Mouse (Mus musculus) embryonic stem cell, embryonic (primary cell): ENCODE results near the gene Slc35b2.

ENCODE experiments used
- CTCF ChIA-PET, 4 experiments: fragments of 300-600 bp in 2 of 4; fragments of 350-600 bp in 2 of 4; sonication (Branson Sonifier 250); formaldehyde crosslinking; loops; one replicate each; lab custom pipeline; 2022; ENCODE audit warnings: inconsistent platforms in 2 of 4; lab: Charles Lee
- POLR2A ChIA-PET, 4 experiments: fragments of 300-600 bp in 2 of 4; fragments of 350-600 bp in 2 of 4; sonication (Branson Sonifier 250); formaldehyde crosslinking; loops; one replicate each; lab custom pipeline; 2022; ENCODE audit warnings: antibody characterized with exemption in 4 of 4, inconsistent platforms in 1 of 4; lab: Charles Lee

Slc35b2 gene

GRCm38 (mm10) chr17:45601325-45601724 lies 37.7 kb downstream of the Slc35b2 start:
- ChIA-PET POLR2A (interaction anchor here (0.5 to 18.1 kb wide), 57 partner anchors 7 to 1255 kb away, joined by 3 to 578 read pairs (median 5); partner anchors contain the start of genes Hsp90ab1 (in 4 of the 4), Aars2 (in 2 of the 4), Cdc5l (in 2 of the 4) and Mrpl14 (in 1 of the 4)), CTCF (interaction anchor here (0.5 to 3.8 kb wide), 26 partner anchors 8 to 62 kb away, joined by 3 to 35 read pairs (median 5); partner anchors contain the start of gene Slc35b2 (in 1 of the 4))

- ChIA-PET POLR2A (interaction anchor here (0.5 to 18.1 kb wide), 61 partner anchors 8 to 1255 kb away, joined by 3 to 578 read pairs (median 5); partner anchors contain the start of genes Hsp90ab1 (in 4 of the 4), Aars2 (in 2 of the 4), Cdc5l (in 2 of the 4) and Mrpl14 (in 2 of the 4)), CTCF (interaction anchor here (0.6 to 3.8 kb wide), 27 partner anchors 8 to 1514 kb away, joined by 3 to 35 read pairs (median 5); partner anchors contain the start of gene Aars2 (in 1 of the 4))
Measured at GRCm38 (mm10) chr17:45601877-45602304, 38.2 kb downstream of the Slc35b2 start, which contains the start of gene Mymx. Gene Mymx, minus strand, starts transcription at chr17:45602102.

DNA sequence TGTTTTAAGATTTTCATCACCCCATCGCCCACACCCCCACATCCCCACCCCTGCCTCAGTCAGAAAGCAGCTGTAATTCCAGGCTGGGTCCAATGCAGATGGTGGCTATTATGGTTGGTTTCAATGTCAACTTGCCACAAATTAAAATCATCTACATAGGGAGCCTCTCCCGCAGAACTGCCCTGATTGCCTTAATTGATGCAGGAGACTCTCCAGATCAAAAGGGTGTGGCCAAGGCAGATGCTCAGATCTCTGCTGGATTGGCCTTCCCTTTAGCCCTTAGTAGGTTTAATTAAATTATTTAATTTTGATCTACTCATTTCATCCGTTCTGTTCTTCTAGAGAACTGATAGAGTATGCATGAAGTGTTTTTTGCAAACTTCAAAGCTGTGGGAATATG lies 39.3 kb downstream of the Slc35b2 start:
- CTCF ChIA-PET = interaction anchor here in 3 of 4 experiments (0.6 to 3.5 kb wide), 11 partner anchors 14 to 69 kb away, joined by 3 to 14 read pairs (median 3); no protein-coding TSS in a partner anchor
- POLR2A ChIA-PET = interaction anchor here (0.8 to 18.1 kb wide), 22 partner anchors 8 to 182 kb away, joined by 3 to 578 read pairs (median 10); partner anchors contain the start of genes Hsp90ab1 (in 3 of the 4) and Aars2 (in 1 of the 4)

- ChIA-PET CTCF (interaction anchor here in 3 of 4 experiments (0.5 to 6.4 kb wide), 9 partner anchors 7 to 194 kb away, joined by 3 to 47 read pairs (median 6); partner anchors contain the start of gene Slc29a1 (in 1 of the 3)), POLR2A (interaction anchor here (0.5 to 26.8 kb wide), 27 partner anchors 8 to 467 kb away, joined by 3 to 578 read pairs (median 5); partner anchors contain the start of genes Aars2 (in 2 of the 4), Hsp90ab1 (in 2 of the 4), Mymx (in 2 of the 4) and Slc29a1 (in 2 of the 4))
Measured at GRCm38 (mm10) chr17:45606992-45607879, 43.6 kb downstream of the Slc35b2 start.

DNA sequence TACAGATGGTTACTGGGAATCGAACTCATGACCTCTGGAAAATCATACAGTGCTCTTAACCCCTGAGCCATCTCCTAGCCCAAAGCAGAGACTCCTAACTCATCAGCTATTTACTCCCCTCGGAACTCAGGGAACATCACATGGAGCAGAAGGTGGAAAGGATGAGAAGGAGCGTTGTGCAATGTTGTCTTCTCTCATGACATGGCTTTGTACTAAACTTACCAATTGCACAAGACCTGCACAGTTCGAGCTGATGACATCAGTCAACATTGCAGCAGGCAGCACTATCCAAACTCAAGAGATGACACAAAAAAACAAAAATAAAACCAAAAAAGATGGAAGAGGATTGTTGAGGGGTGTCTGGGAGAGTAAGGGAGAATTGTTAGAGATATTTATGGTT lies 44.7 kb downstream of the Slc35b2 start:
- ChIA-PET POLR2A (interaction anchor here in 2 of 4 experiments (0.9 to 26.8 kb wide), 19 partner anchors 9 to 148 kb away, joined by 3 to 578 read pairs (median 27); partner anchors contain the start of genes Hsp90ab1 (in 2 of the 2), Mymx (in 2 of the 2) and Slc29a1 (in 2 of the 2)), CTCF (interaction anchor here in 3 of 4 experiments (0.7 to 6.4 kb wide), 9 partner anchors 8 to 195 kb away, joined by 3 to 47 read pairs (median 6); partner anchors contain the start of gene Slc29a1 (in 1 of the 3))

- ChIA-PET POLR2A (interaction anchor here (0.5 to 26.8 kb wide), 37 partner anchors 8 to 463 kb away, joined by 3 to 578 read pairs (median 8); partner anchors contain the start of genes Hsp90ab1 (in 4 of the 4), Mymx (in 4 of the 4), Slc29a1 (in 3 of the 4) and Aars2 (in 1 of the 4)), CTCF (interaction anchor here in 3 of 4 experiments (0.6 to 6.4 kb wide), 15 partner anchors 10 to 138 kb away, joined by 3 to 47 read pairs (median 5); partner anchors contain the start of gene Slc29a1 (in 1 of the 3))
Measured at GRCm38 (mm10) chr17:45610144-45610866, 46.6 kb downstream of the Slc35b2 start.

GRCm38 (mm10) chr17:45612008-45612407 lies 48.3 kb downstream of the Slc35b2 start:
- ChIA-PET POLR2A (interaction anchor here (0.7 to 26.8 kb wide), 18 partner anchors 9 to 178 kb away, joined by 3 to 578 read pairs (median 12); partner anchors contain the start of genes Mymx (in 3 of the 4), Slc29a1 (in 3 of the 4), Hsp90ab1 (in 2 of the 4) and Cdc5l (in 1 of the 4)), CTCF (interaction anchor here (0.9 to 6.4 kb wide), 6 partner anchors 10 to 26 kb away, joined by 3 to 47 read pairs (median 6); partner anchors contain the start of gene Mymx (in 1 of the 4))

DNA sequence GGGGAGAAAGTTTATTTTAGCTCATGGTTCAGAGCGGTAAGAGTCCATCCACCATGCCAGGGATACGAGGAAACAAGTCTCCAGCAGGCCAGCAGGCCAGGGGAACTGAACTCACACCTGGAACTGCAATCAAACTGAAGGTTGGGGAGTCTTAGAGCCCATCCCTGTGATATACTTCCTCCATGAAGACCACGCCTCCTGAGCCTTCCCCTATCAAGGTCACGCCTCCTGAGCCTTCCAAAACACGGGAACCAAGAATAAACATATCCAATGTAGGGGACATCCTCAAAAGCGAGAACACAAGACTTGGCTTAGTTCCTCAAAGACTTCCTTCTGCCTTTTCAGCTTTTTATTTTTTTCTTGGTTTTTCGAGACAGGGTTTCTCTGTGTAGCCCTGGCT lies 49.2 kb downstream of the Slc35b2 start:
- ChIA-PET POLR2A (interaction anchor here in 3 of 4 experiments (0.7 to 26.8 kb wide), 10 partner anchors 11 to 43 kb away, joined by 3 to 578 read pairs (median 11); partner anchors contain the start of genes Mymx (in 3 of the 3), Slc29a1 (in 2 of the 3) and Hsp90ab1 (in 1 of the 3)), CTCF (interaction anchor here in 2 of 4 experiments (1.8 to 6.4 kb wide), 3 partner anchors 14 to 16 kb away, joined by 7 to 47 read pairs (median 8); no protein-coding TSS in a partner anchor)

- ChIA-PET POLR2A (interaction anchor here (0.6 to 26.8 kb wide), 15 partner anchors 7 to 109 kb away, joined by 3 to 578 read pairs (median 10); partner anchors contain the start of genes Hsp90ab1 (in 2 of the 4), Mymx (in 2 of the 4) and Slc29a1 (in 1 of the 4)), CTCF (interaction anchor here (0.6 to 4.7 kb wide), 13 partner anchors 10 to 37 kb away, joined by 3 to 20 read pairs (median 4); partner anchors contain the start of gene Slc29a1 (in 1 of the 4))
Measured at GRCm38 (mm10) chr17:45616046-45616650, 52.5 kb downstream of the Slc35b2 start.

DNA sequence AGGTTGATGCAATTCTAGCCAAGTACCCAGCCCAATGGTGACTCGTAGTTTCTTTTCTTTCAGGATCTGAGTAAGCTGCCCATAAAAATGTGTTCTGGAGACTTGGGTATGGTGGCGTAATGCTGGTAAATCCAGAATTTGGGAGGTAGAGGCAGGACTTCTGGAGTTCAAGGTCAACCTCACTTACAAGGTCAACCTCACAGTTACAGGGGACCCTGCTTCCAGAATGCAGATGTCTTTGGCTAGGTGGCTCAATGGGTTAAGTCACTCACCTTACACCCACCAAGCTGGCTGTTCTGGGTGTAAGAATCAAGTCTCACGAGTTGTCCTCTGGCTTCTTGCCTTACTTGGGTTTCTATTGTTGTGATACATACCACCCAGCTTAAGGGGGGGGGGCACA lies 53.0 kb downstream of the Slc35b2 start:
- ChIA-PET POLR2A (interaction anchor here (0.6 to 26.8 kb wide), 24 partner anchors 8 to 110 kb away, joined by 3 to 578 read pairs (median 9); partner anchors contain the start of genes Hsp90ab1 (in 3 of the 4), Mymx (in 3 of the 4) and Slc29a1 (in 1 of the 4)), CTCF (interaction anchor here (0.6 to 4.7 kb wide), 17 partner anchors 10 to 118 kb away, joined by 3 to 20 read pairs (median 3); partner anchors contain the start of gene Slc29a1 (in 1 of the 4))
